Mouse (Mus musculus) common myeloid progenitor, adult 5-6 weeks (primary cell): ENCODE measurements around the gene Runx2. TPM values are rescaled to one million over a fixed set of nuclear protein-coding genes. Genes with fewer than 3 reads are reported as not detected.

ENCODE experiments used
- ATAC-seq: replicated peaks from 2 replicates; pipeline ENCODE4 v1.8.0; 2016; ENCODE audit warnings: low read depth, mild to moderate bottlenecking, moderate TSS enrichment, inconsistent platforms; ENCODE audit not compliant: poor library complexity, severe bottlenecking
- total RNA-seq: library from RNA; stranded (forward); fragments of 200-1000, 187-1606 nt; gene quantifications from 2 replicates; pipeline ENCODE4 v1.2.3, GENCODE M21; 2017

Runx2 gene
- total RNA-seq, 1 experiment from 2014 or later, result 27.3 TPM

DNA sequence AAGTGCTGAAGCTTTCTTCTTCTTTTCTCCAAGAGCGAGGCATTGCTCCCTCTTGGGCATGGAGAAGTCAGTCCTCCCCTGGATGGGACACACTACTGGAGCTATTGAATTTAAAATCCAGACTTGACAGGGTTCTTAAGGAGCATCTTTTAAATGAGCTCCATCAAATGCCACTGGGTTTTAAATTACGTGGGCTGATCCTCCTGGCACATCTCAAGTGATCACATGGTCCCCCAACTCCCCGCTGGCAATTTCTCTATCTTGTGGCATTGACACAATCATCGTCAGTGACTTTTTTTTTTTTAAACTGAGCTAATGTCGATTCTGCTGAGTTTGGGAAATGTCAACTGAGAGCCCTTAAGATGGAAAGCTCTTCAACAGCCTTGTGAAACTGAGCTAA, 180.1 kb downstream of the Runx2 start:
- no peak for ATAC-seq

DNA sequence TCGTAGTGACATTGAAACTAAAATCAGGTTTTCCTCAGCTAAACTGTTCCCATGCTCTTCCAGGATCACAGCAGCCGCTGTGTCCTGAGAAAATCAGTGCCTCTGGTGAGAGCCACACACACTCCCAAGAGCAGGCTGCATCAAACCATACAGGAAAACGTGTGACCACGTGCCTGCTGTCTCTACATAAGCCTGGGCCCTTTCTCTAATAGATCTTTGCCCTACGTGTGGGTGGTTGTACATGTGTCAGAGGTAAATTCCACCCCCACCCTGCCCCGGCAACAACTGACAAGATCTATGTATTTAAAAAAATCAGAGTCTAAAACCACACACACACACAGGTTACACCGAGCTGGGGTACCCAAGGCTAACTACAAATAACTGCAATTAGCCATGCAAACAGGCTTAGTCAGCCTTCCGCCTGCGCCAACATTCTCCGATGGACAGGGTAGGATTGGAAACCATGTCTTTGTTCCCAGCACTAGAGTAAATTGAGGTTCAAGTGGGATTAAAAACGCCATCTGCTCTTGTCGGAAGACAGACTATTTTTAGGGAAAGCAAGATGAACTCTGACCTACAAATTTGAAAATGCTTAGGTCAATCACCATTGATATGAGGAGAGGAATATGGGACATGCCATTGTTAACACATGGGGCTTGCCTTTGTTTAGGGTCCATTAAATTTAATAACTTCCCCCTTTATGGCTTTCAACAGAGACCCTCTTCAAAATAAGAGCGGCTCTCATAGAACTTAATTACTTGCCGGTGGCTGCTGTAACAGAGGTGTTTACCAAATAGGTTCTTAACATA, 180.8 kb downstream of the Runx2 start:
- ATAC-seq, result no peak

DNA sequence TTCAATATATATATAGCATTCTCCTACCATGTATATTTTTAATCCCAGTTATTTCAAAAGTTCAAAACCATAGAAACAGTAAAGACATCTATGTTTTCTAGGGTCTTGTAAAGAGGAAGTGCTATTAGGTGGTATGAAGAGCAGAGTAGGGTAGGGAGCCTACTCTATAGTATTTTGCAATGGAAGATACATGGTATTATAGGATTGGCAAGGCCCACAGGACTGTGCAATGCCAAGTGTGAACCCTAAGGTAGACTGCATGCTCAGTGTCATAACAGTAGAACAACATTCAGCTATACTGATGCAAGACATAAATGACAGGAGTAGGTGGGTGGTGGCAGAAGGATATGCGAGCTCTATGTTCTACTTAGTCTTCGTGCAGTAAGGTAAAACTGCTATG, 181.7 kb downstream of the Runx2 start:
- ATAC-seq, result no peak

DNA sequence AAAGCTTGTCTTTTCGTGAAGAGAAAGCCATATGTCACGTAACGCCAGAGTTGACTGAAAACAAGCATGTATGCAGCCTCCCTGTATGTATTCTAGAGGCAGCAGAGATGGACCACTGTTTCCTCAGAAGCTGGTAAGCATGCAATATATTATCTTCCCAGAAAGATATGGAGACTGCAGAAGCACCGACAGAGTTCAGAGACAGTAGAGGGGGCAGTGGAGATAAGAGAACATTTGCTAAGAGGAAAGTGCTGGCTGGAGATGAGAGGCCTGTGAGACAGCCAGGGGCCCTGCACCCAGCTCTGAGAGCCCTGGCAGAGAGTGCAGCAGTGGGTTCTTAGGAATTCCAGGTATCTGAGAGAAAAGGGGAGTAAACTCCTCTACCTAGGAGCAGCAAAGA, 182.3 kb downstream of the Runx2 start:
- ATAC-seq, result peak; percentile 48

- ATAC-seq, result no peak
These were observed 183.0 kb downstream of the Runx2 start for GRCm38 (mm10) chr17:44631577-44631976.

GRCm38 (mm10) chr17:44627317-44627716, 187.3 kb downstream of the Runx2 start:
- ATAC-seq, result no peak

DNA sequence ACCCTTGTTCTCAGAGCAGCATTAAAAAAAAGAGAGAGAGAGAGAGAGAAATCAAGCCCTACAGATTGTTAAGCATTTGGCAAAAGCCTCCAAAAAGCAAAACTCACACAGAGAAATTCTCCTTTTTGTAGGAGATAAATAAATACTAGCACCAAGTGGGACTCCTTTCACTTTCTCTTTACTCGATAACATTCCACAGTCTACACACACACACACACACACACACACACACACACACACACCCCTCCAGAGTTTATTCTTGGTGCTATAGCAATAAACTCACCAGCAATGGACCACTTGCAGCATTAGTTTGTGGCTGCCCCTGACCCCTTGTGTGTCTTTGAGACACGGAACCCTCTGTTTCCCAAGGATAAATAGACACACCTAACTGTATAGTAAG, 190.9 kb downstream of the Runx2 start:
- ATAC-seq, result no peak

GRCm38 (mm10) chr17:44623271-44623670, 191.3 kb downstream of the Runx2 start:
- no peak for ATAC-seq

DNA sequence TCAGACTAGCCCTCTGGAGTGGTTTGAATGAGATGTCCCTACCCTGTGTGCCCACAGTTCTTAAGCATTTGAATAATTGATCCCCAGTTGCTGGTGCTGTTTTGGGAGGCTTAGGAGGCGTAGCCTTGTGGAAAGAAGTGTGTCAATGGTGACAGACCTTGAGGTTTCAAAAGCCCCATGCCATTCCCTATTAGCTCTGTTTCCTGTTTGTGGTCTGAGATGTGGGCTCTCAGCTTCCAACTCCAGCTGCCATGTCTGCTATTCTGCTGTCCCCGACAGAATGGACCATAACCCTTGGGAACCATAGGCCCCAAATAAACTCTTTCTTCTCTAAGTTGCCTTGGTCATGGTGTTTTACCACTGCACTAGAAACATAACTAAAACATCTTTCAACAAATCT, 194.1 kb downstream of the Runx2 start:
- ATAC-seq, result peak; percentile 35; the same call in 1 of the 2 replicates

GRCm38 (mm10) chr17:44618691-44619090, 195.9 kb downstream of the Runx2 start:
- ATAC-seq, result no peak

- ATAC-seq, result no peak
These were observed 196.4 kb downstream of the Runx2 start for GRCm38 (mm10) chr17:44618175-44618574.

DNA sequence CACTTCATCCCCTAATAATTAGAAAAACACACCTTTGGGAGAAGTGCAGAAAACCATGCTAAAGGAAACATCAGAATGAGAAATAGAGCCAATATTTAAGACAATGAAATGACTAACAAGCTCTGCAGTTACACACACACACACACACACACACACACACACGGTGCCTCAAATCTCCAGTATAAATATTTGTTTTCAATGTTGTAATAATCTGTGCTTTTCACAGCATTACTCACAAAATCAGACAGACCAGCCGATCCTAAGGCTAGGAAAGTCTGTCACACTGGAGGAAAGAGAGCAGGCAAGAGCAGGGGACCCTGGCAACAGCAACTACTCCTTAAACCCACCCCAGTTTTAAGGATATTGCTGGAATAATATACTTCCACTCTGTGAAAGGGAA, 196.9 kb downstream of the Runx2 start:
- ATAC-seq, result no peak

DNA sequence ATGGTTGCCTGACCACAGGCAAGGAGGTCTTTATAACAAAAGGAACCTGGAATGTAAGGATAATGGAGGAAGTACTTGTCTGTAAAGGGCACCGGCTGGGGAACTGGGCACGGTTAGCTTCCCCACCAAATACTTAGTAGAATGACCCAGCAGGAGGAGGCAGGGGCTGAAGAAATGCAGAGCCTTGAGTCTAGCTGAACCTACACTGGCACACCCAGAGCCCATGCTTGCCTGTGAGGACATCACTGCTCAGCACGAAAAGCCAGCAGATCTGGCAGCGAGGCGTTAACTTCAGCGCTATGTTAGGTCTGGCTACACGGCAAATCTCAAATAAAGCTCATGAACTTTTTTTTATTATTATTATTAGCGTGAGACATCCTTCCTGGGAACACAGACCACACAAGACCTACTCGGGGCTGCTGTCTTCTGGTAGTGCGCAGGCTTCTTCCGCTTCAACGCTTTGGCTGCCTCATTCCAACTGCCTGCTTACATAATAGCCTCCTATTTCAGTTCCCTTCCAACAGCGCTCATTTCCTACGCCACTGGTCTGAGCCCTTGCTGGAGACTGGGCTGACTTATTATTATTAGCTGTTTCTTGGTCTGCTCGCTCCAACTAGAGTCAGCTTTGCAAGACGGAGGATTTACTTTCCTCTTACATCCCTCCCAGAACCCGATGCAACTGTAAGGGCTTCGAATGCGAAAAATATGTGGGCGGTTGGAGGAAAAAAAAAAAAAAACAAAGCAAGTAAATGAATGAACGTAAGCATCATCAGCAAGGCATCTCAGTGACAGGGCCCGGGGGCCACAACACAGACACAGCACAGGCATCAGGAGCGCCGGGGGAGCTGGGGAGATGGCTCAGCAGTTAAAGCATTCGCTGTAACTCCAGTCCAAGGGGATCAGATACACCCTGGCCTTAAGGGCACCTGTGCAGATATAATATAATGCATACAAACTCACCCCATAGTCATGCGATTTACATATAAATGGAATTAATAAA, 200.6 kb downstream of the Runx2 start:
- peak; percentile 68 for ATAC-seq

GRCm38 (mm10) chr17:44612641-44613040, 202.0 kb downstream of the Runx2 start:
- no peak for ATAC-seq

DNA sequence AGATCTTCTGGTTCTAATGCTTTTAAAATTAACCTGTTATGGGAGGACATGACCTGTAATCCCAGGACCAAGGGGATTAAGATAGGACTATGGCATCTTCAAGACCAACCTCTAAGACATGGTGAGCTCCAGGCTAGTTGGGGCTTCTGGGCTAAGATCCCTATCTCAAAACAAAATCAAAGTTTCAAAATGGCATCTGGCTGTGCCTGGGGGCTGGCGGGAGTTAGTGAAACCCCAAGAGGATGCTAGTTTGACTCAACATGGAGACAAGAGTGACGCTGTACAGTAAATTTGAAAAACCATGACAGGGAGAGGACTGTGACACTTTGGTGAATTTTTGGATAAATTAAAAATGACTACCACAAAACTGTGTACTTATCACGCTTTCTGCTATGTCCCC, 202.6 kb downstream of the Runx2 start:
- no peak for ATAC-seq

DNA sequence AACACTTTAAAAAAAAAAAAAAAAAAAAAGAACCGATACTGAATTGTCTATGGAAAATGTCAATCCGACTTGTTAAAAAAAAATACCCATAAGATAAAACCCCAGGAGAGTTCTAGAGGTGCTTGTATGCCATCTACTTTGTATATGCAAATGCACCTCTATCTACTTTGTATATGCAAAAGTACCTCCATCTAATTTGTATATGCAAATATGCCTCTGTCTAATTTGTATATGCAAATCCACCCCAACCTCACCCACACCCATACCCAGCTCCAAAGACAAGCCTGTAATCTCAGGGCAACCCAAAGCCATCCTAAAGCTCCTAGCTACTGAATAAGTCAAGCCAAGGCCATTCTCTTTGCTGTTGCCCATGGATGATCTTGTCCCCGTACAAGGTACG, 203.1 kb downstream of the Runx2 start:
- ATAC-seq, result no peak

DNA sequence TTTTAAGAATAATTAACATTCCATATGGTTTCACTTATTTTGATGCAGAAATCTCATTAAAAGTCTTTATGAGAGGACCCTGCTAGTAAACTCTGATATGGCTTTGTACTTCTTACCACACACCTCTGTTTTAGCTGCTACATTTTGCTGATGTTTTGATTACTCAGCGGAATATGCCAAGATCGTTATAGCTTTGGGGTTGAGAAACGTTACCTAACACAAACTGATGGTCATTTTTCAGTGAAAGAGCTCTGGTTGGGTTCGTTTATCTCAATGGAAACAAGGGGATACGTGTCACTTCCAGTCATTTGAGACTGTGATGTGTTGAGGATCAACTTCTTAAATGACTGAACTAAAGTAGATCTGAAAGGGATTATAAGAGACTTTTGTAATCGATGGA, 203.8 kb downstream of the Runx2 start:
- ATAC-seq, result no peak

GRCm38 (mm10) chr17:44609897-44610641, 204.5 kb downstream of the Runx2 start:
- no peak for ATAC-seq

GRCm38 (mm10) chr17:44609356-44609755, 205.2 kb downstream of the Runx2 start:
- ATAC-seq, result no peak

- ATAC-seq, result no peak
These were observed 205.7 kb downstream of the Runx2 start for GRCm38 (mm10) chr17:44608907-44609306.
